Mouse (Mus musculus): ENCODE measurements around the gene Hsd11b2.

- no peak for TF ChIP-seq CTCF (IDR thresholded peaks at IDR 0.05; ENCODE audit: low read depth)
- TF ChIP-seq EP300 (optimal IDR thresholded peaks at IDR 0.05) = no peak
These were observed 43.9 kb upstream of the Hsd11b2 start for GRCm38 (mm10) chr8:105474680-105475079.
